Mouse (Mus musculus) lung, embryonic 16.5 days (tissue): ENCODE data around the gene Apoa5. TPM values are rescaled to one million over a fixed set of nuclear protein-coding genes. Genes with fewer than 3 reads are reported as not detected.
"Not testable (repeated sequence)": the region's sequence is repeated elsewhere in the genome, so short reads cannot be mapped to it uniquely, and the experiment has no call there.

Experiments used
- ATAC-seq: fragments of 200-750 bp; cut with Nextera tagmentation; 2 replicates; pipeline ENCODE4 v1.8.0; 2017; ENCODE audit warnings: low read depth, mild to moderate bottlenecking, moderate library complexity
- H3K27ac ChIP-seq: fragments of 300-500 bp; sonication (generic); 2 replicates; pipeline ENCODE4 v1.5.1; 2014; ENCODE audit warnings: mild to moderate bottlenecking, control low read depth, low read length
- H3K27me3 ChIP-seq: fragments of 300-500 bp; sonication (generic); 2 replicates; pipeline ENCODE4 v1.6.1; 2014; ENCODE audit warnings: low read depth, low read length, mixed read lengths; ENCODE audit not compliant: control insufficient read depth, insufficient read depth
- H3K36me3 ChIP-seq: fragments of 300-500 bp; sonication (generic); 2 replicates; pipeline ENCODE4 v1.6.1; 2014; ENCODE audit warnings: low read length; ENCODE audit not compliant: control insufficient read depth, insufficient read depth
- H3K4me1 ChIP-seq: fragments of 300-500 bp; sonication (generic); replicated peaks from 2 replicates; pipeline ENCODE4 v1.6.1; 2014; ENCODE audit warnings: low read length, mixed read lengths; ENCODE audit not compliant: control insufficient read depth, insufficient read depth
- H3K4me2 ChIP-seq: fragments of 300-500 bp; sonication (generic); 2 replicates; pipeline ENCODE4 v1.6.1; 2014; ENCODE audit warnings: low read depth, low read length, control low read depth
- H3K4me3 ChIP-seq: fragments of 300-500 bp; sonication (generic); 2 replicates; pipeline ENCODE4 v1.5.1; 2014; ENCODE audit warnings: mild to moderate bottlenecking, low read length, control low read depth
- H3K9ac ChIP-seq: fragments of 300-500 bp; sonication (generic); 2 replicates; pipeline ENCODE4 v1.6.1; 2014; ENCODE audit warnings: low read length, control low read depth
- H3K9me3 ChIP-seq: fragments of 300-500 bp; sonication (generic); 2 replicates; pipeline ENCODE4 v1.6.1; 2016; ENCODE audit warnings: low read length; ENCODE audit not compliant: control insufficient read depth
- WGBS: fragments of 180-500 bp; shearing (Covaris S2); extraction: QIAGEN DNeasy Blood & Tissue Kit; methylation state at CpG from one replicate; pipeline ENCODE4 v1.1.7; 2014; 5-methylcytosine and 5-hydroxymethylcytosine counted together
- polyA plus RNA-seq: library from polyadenylated mRNA; unstranded; fragments of >200 nt; fragmentation: Nextera tagmentation; extraction: Ambion mirVana; gene quantifications from 2 replicates; pipeline ENCODE4 v1.2.1, GENCODE M21; 2015

The Apoa5 gene
- polyA plus RNA-seq, 1 experiment from 2014 or later: not detected

DNA sequence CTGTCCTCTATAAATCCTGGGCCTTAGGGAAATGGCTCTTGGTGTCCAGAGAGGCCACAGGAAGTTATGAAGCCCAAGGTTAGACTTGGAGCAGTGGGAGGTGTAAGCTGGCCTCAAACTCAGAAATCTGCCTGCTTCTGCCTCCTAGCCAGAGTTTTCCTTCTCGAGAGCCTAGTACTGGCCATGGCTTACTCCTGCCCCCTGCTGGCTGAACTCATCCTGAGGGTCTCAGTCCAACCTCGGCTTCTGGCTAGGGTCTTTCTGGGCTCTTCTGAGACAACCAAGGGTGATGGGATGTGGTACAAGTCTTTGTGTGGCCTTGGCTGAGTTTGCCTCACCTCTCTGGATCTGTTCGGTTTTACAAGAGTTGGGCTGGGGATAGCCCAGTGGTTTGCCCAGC, 49.5 kb downstream of the Apoa5 start:
- H3K36me3 ChIP-seq: no peaks in the 10 kb centered on the region
- H3K4me2 ChIP-seq: no peak overlapping the region
- H3K9ac ChIP-seq: no peak overlapping the region
- no peaks in the 10 kb centered on the region for H3K9me3 ChIP-seq
- H3K4me1 ChIP-seq: no peaks in the 10 kb centered on the region
- no peak for ATAC-seq
- no peak overlapping the region for H3K27ac ChIP-seq
- 88% methylated on average over 3 of the region's 3 CpGs for WGBS
- H3K27me3 ChIP-seq: no peaks in the 10 kb centered on the region
- H3K4me3 ChIP-seq: no peak overlapping the region

DNA sequence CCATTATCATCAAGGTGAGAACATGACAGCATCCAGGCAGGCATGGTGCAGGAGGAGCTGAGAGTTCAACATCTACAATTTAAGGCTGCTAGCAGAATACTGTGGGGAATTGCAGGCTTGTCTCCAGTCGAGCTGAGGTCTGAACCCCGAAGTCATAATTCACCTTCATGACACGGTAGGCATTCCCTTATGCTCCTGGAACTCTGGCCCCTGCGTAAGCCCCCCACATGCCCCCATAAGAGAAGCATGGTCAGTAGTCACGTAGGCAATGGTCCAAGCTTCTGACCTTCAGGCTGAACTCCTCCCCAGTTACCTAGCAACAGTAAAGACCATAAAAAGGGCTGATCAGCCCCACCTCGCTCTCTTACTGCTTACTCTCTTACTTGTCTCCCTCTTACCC, 51.5 kb downstream of the Apoa5 start, which contains the start of gene 4931429L15Rik:
TSS of gene 4931429L15Rik (minus strand) at position 101 of the 400 bp plus-strand sequence.
- not testable (repeated sequence) for ATAC-seq, H3K27me3 ChIP-seq

DNA sequence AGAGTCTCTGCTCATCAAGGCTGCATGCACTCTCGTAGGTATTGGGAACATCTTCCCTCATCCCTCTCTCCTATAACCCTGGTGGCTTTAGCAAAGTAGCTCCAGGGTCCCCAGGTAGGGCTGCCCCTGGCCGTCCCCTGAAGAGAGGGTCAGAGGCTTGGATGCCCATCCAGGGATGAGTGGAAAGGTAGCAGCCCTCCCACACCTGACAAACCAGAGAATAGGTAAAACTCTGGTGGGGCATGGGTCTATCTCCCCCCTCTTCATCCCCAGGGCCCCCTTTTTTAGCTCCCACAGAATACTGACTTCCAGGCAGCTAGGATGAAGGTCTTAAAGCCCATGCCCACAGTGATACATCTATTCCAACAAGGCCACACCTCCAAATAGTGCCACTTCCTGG, 52.0 kb downstream of the Apoa5 start:
- Histone ChIP-seq H3K4me3 (no peak overlapping the region), H3K9ac (no peak overlapping the region), H3K4me2 (no peak overlapping the region), H3K9me3 (no peaks in the 10 kb centered on the region), H3K36me3 (no peaks in the 10 kb centered on the region), H3K4me1 (no peaks in the 10 kb centered on the region), H3K27me3 (no peaks in the 10 kb centered on the region), H3K27ac (no peak overlapping the region)
- no peak for ATAC-seq
- 70% methylated on average over 2 of the region's 2 CpGs for WGBS

More for the DNA sequence above, 51.5 kb downstream of the Apoa5 start, which contains the start of gene 4931429L15Rik:
- not testable (repeated sequence) for H3K4me3 ChIP-seq, H3K9me3 ChIP-seq, H3K36me3 ChIP-seq, H3K9ac ChIP-seq, H3K27ac ChIP-seq, H3K4me2 ChIP-seq, H3K4me1 ChIP-seq
- WGBS: 85% methylated on average over 6 of the region's 6 CpGs

Other genes with a start within 250 kb of the Apoa5 start
- gene Apoa1, start 40.1 kb upstream of the Apoa5 start, polyA plus RNA-seq: 14.2 and 96.7 TPM in 2 replicates
- not detected in 2 replicates for gene Apoc3, start 33.0 kb upstream of the Apoa5 start, polyA plus RNA-seq
- 0.14 TPM in 1 of 2 replicates, not detected in the other for gene Apoa4, start 27.9 kb upstream of the Apoa5 start, polyA plus RNA-seq
- 44.8 and 46.6 TPM in 2 replicates for gene Zpr1, start 4.4 kb downstream of the Apoa5 start, polyA plus RNA-seq
- 23.3 and 26.8 TPM in 2 replicates for gene Bud13, start 14.4 kb downstream of the Apoa5 start, polyA plus RNA-seq
- not detected in 2 replicates for gene 4931429L15Rik, start 51.4 kb downstream of the Apoa5 start, polyA plus RNA-seq